Comparison of ENCODE assay signal across 29 mouse cellular contexts in the genomic region with DNA sequence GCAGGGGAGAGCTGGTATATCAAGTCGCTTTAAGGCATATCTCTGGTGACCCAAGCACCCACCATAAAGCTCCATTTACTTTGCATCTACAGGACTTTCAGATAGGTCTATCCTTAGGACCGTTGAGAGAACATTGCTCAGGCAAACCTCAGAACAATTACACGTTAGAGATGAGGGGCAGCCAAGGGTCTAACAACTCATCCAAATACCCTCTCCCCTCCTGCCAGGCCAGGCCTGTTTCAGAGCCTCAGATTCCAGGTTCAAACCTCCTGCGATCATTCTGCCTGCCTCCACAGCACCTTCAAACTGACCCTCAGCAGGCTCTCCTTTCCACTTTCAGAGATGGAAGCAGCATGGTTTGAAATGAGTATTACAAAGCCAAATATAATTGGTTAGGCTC.
"Had no signal": no experiment of that assay in that cellular context is flagged by ENCODE, and none has a peak within 500 bp of the region (broad histone marks: within the 10 kb centered on the region; RNA-seq: fewer than 3 reads in every experiment).

No protein-coding gene starts in this region.

- H3K4me1 ChIP-seq: hindbrain, embryonic 12.5 days; hindbrain, embryonic 13.5 days; hindbrain, embryonic 15.5 days had no signal

- H3K27me3 ChIP-seq: heart, embryonic 15.5 days; hindbrain, embryonic 13.5 days; hindbrain, embryonic 15.5 days; intestine, embryonic 15.5 days had no signal

- H3K27ac ChIP-seq: heart, embryonic 13.5 days; heart, embryonic 15.5 days; hindbrain, embryonic 10.5 days; hindbrain, embryonic 12.5 days; hindbrain, embryonic 13.5 days; hindbrain, embryonic 14.5 days; hindbrain, embryonic 15.5 days; hindbrain, postnatal 0 days; intestine, embryonic 15.5 days; kidney, postnatal 0 days; layer of hippocampus, adult 2 months; left cerebral cortex, adult 2 months had no signal

- H3K36me3 ChIP-seq: heart, embryonic 12.5 days; heart, embryonic 13.5 days; heart, embryonic 15.5 days; hindbrain, embryonic 10.5 days; hindbrain, embryonic 12.5 days; hindbrain, embryonic 13.5 days; hindbrain, embryonic 15.5 days; intestine, embryonic 15.5 days; kidney, embryonic 15.5 days had no signal

- DNase-seq: heart, postnatal 10 days; heart, postnatal 14 days; heart, postnatal 36 days; kidney, adult 11 months; kidney, adult 18-20 months; kidney, adult 2 months; kidney, adult 8-10 months; kidney, adult 9 months; kidney, postnatal 10 days; kidney, postnatal 14 days; kidney, postnatal 25 days; kidney, postnatal 36 days; kidney, postnatal 4 days; layer of hippocampus, adult 9-11 months; layer of hippocampus, postnatal 36 days had no signal

- H3K4me3 ChIP-seq: heart, embryonic 12.5 days; heart, embryonic 13.5 days; heart, embryonic 15.5 days; hindbrain, embryonic 10.5 days; hindbrain, embryonic 12.5 days; hindbrain, embryonic 13.5 days; hindbrain, embryonic 15.5 days; intestine, embryonic 15.5 days; kidney, embryonic 15.5 days; layer of hippocampus, adult 2 months; left cerebral cortex, adult 2 months had no signal

- H3K9me3 ChIP-seq: heart, embryonic 12.5 days; heart, embryonic 13.5 days; heart, embryonic 15.5 days; hindbrain, embryonic 10.5 days; hindbrain, embryonic 12.5 days; hindbrain, embryonic 13.5 days; hindbrain, embryonic 15.5 days; intestine, embryonic 15.5 days; kidney, embryonic 15.5 days had no signal
